Mouse (Mus musculus) adipose tissue, adult 10 weeks (tissue): ENCODE measurements around the gene Cdk1. TPM values are rescaled to one million over a fixed set of nuclear protein-coding genes. Genes with fewer than 3 reads are reported as not detected.

Experiments used
- polyA plus RNA-seq: library from polyadenylated mRNA; stranded (reverse); fragments of 350-450 nt; fragmentation: Illumina TruSeq; extraction: RNeasy Lipid Tissue Mini Kit (QIAGEN cat#74804); gene quantifications from one replicate; pipeline ENCODE4 v1.2.3, GENCODE M21; 2014; ENCODE audit warnings: low read depth, low replicate concordance

Gene Cdk1
- polyA plus RNA-seq, result 5.9 TPM

GRCm38 (mm10) chr10:69352212-69353085 is at the start of gene Cdk1:
Cdk1 (minus strand) TSS chr10:69352938.

GRCm38 (mm10) chr10:69398763-69399590 is 46.2 kb upstream of the Cdk1 start, which contains the start of gene Ank3:
Ank3 (plus strand) TSS chr10:69398773.

Other genes starting within 250 kb of the Cdk1 start
- 9.8 TPM for gene Rhobtb1, start 201.5 kb downstream of the Cdk1 start, polyA plus RNA-seq
- gene A930033H14Rik, start 139.8 kb downstream of the Cdk1 start, polyA plus RNA-seq, result 1.9 TPM
- gene Ank3, start 45.8 kb upstream of the Cdk1 start, polyA plus RNA-seq, result 26.4 TPM